Mouse (Mus musculus) granulocyte monocyte progenitor cell, adult 5-6 weeks (primary cell): ENCODE measurements around the gene Mapre3. TPM values are rescaled to one million over a fixed set of nuclear protein-coding genes. Genes with fewer than 3 reads are reported as not detected.

Source experiments
- ATAC-seq: replicated peaks from 2 replicates; pipeline ENCODE4 v1.8.0; 2016; ENCODE audit warnings: mild to moderate bottlenecking, moderate TSS enrichment, inconsistent platforms; ENCODE audit not compliant: poor library complexity, severe bottlenecking
- total RNA-seq, 2 experiments: library from RNA; stranded (forward) in 1 of 2; stranded (reverse) in 1 of 2; fragments of 200-712, 200-1000 nt in 1 of 2; fragments of >200 nt in 1 of 2; fragmentation: Nextera tagmentation in 1 of 2; gene quantifications; 2 replicates each; pipeline ENCODE4 v1.2.3; 2014 to 2017

The Mapre3 gene
- total RNA-seq, 2 experiments from 2014 or later, result not detected

GRCm38 (mm10) chr5:30823091-30823490, 8.7 kb downstream of the Mapre3 start:
- ATAC-seq, result no peak

- no peak for ATAC-seq
Measured at GRCm38 (mm10) chr5:30824124-30824988, 9.9 kb downstream of the Mapre3 start.

DNA sequence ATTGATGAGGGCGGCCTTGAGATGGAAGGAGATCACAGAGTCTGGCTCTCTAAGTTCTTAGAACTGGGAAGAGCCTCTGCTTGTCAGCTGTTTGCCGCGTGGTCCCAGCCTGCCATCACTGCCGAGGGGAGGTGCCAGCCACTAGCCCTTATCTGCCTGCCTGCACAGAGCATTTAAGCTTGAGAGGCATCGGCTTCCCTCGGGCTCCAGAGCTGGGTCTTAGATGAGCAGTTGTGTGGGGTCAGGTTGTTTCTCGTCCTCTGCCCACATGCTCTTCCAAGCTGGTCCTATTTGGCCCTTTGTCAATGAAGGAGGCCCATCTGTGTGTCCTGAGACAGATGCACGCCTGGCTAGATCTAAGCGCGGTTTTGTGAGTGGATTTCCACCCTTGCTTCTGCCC, 10.7 kb downstream of the Mapre3 start:
- ATAC-seq, result no peak

DNA sequence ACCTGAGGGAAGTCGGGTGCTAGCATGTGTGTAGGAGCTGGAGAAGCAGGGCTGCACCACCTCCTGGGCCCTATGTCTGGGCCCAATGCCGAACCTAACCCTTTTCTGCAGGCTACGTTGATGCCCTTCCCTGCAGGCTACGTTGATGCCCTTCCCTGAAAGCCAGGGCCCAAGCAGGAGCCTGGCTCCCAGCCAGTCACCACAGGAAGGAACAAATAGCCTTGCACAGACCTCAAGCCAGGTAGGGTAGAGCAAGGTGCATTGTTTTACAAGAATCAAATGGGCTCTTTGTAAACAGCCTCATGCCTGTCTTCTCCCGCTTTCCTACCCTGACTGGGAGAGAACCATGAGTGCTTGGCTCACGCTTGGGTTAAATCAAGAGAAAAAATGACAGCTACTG, 11.4 kb downstream of the Mapre3 start:
- no peak for ATAC-seq

- ATAC-seq, result no peak
Measured at GRCm38 (mm10) chr5:30833416-30833815, 19.0 kb downstream of the Mapre3 start.

GRCm38 (mm10) chr5:30839731-30840130, 25.3 kb downstream of the Mapre3 start:
- no peak for ATAC-seq

- no peak for ATAC-seq
Measured at GRCm38 (mm10) chr5:30841896-30842295, 27.5 kb downstream of the Mapre3 start.

DNA sequence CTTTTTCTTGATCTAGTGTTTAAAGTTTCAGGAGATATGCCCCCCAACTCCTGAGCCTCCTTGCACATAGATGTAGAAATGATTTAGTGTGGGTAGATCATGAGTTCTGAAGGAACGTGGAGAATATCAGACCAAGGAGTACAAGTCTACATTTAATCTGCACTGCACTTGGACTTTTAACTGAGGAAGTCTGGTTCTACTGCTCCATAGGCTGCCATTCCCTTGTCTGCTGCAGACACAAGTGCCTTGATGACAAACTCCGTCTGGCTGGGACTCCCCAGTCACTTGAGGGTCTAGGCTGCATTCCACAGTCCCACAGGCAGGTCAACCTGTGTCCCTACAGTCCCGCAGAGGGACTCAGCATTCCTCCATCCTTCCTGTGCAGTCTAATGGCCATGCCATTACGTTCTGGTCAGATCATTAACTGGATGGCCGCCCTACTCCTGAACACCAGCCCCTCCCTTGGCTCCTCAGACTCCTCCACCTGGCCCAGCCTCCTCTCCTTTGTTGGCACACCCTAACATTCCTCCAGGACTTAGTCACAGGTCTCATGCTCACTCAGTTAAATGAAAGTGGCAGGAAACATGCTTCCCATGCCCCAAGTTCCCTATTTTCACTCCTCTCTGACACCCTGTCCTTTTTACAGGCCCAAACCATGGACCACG, 35.6 kb downstream of the Mapre3 start:
- peak; percentile 50; the same call in 1 of the 2 replicates for ATAC-seq

- ATAC-seq, result no peak
Measured at GRCm38 (mm10) chr5:30850556-30850925, 36.1 kb downstream of the Mapre3 start.

DNA sequence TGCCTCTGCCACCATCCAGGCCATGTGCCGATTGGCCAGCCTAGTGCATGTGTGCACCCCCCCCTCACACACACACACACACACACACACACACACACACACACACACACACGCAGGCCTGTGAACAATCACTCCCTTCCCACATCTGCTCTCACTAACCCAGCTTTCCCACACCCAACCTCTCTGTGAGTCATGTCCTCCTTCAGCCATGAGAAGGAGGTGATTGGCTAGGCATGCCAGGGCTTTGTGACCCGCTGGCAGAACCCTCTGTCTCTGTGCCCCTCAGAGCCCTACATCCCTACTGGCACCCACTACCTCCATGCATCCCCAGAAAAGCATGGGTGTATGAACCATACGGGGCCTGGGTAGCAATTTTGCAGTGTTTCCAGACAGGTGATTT, 39.1 kb downstream of the Mapre3 start:
- ATAC-seq, result no peak

DNA sequence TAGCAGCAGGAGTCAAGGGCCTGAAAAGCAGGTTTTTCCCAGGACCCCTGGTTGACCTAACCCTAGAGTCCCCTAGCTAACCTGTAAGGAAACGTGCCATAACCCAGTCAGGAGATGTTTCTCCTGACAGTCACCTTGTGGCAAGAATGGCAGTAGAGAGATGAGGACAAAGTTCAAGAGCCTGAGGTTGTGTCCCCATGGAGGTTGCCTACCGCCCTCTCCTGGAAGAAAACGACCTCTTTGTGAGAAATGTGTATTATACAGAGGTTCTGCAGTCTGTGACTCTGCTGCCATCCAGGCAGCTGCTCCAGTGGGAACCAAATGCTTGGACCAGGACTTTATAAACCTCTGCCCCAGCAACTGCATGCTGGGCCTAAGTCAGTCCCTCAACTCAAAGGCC, 41.2 kb downstream of the Mapre3 start:
- ATAC-seq, result no peak

GRCm38 (mm10) chr5:30856124-30856523, 41.7 kb downstream of the Mapre3 start:
- no peak for ATAC-seq

DNA sequence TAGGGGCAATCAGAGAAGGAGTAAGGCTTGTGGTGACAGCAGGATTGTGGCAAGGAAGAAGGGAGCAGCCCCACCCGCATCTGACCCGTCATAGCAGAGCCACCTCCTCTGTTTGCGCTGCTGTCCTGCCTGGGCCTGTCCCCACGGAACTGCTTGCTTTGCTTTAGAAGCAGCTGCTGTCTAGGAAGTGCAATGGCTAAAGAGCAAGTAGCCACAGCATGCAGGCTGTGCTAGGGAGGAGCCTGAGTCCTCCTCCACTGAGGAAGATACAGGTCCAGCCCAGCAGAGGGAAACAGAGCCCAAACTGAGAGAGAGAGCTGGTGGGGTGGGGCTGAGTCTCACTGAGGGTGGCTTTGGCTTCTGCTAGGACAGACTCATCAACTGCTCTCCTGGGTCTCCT, 49.4 kb downstream of the Mapre3 start:
- peak; percentile 42; the same call in 1 of the 2 replicates for ATAC-seq

DNA sequence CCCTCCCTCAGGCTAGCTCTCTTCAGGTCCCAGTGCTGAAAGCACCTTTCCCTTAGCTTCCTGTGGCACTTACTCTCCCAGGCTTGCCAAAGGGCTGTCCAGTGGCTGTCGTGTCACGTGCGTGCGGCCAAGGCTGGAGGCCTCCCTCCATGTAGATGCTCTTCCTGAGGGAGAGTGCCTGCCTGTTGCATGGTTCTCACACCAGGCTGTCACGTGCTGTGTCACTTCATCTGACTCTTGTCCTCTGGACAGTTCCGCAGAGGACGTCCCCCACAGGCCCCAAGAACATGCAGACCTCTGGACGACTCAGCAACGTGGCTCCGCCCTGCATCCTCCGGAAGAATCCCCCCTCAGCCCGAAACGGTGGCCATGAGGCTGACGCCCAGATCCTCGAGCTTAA, 49.9 kb downstream of the Mapre3 start:
- no peak for ATAC-seq

GRCm38 (mm10) chr5:30866871-30867270, 52.4 kb downstream of the Mapre3 start:
- peak; percentile 67 for ATAC-seq

DNA sequence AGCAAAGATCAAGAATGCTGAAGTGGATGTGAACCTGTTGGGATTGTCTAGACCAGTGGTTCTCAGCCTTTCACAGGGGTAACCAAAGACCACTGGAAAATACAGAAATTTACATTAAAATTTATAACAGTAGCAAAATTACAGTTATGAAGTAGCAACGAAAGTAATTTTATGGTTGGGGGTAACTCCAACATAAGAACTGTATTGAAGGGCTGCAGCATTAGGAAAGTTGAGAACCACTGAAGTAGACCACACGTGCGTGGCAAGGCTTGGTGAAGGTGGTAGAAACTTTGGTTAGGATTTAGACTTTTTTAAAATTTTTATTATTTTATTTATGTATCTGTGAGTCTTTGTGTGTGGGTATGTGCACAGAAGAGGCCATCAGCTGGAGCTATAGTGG, 53.3 kb downstream of the Mapre3 start, which contains the start of gene Tmem214:
TSS of gene Tmem214 (plus strand) at position 301 of the 400 bp plus-strand sequence.
- no peak for ATAC-seq

- no peak for ATAC-seq
Measured at GRCm38 (mm10) chr5:30868981-30869380, 54.5 kb downstream of the Mapre3 start.

GRCm38 (mm10) chr5:30869405-30870130, 55.1 kb downstream of the Mapre3 start:
- ATAC-seq, result peak; percentile 94

GRCm38 (mm10) chr5:30870131-30870406, 55.6 kb downstream of the Mapre3 start:
- ATAC-seq, result no peak

GRCm38 (mm10) chr5:30872574-30872973, 58.1 kb downstream of the Mapre3 start:
- ATAC-seq, result no peak

GRCm38 (mm10) chr5:30874365-30874764, 59.9 kb downstream of the Mapre3 start:
- no peak for ATAC-seq
